Mouse (Mus musculus): ENCODE measurements around the gene Olfr575.

GRCm38 (mm10) chr7:102989224-102989623, 30.6 kb upstream of the Olfr575 start, which contains the start of gene Olfr578:
- TF ChIP-seq MYOG (IDR thresholded peaks at IDR 0.05; ENCODE audit: control insufficient read depth in 1 of 3, insufficient read depth in 1 of 3, insufficient read length in 2 of 3, low read depth in 2 of 3) (no peak), E2F4 (IDR thresholded peaks at IDR 0.05; ENCODE audit: insufficient read depth) (no peak), POLR2AphosphoS2 (IDR thresholded peaks at IDR 0.05; ENCODE audit: insufficient read length, low read depth) (no peak), MAX (IDR thresholded peaks at IDR 0.05; ENCODE audit: low read depth) (no peak), USF1 (IDR thresholded peaks at IDR 0.05; ENCODE audit: low read depth) (no peak), POLR2A (IDR thresholded peaks at IDR 0.05; ENCODE audit: insufficient read length, low read depth) (no peak), TCF12 (IDR thresholded peaks at IDR 0.05; ENCODE audit: insufficient read depth, poor library complexity, severe bottlenecking) (no peak)

All from myocyte (in vitro differentiated cells).